Mouse (Mus musculus): ENCODE measurements around the gene Uckl1. TPM values are rescaled to one million over a fixed set of nuclear protein-coding genes. Genes with fewer than 3 reads are reported as not detected.

The Uckl1 gene
- total RNA-seq, 2 experiments from 2014 or later, result 40.2 to 49.9 TPM

DNA sequence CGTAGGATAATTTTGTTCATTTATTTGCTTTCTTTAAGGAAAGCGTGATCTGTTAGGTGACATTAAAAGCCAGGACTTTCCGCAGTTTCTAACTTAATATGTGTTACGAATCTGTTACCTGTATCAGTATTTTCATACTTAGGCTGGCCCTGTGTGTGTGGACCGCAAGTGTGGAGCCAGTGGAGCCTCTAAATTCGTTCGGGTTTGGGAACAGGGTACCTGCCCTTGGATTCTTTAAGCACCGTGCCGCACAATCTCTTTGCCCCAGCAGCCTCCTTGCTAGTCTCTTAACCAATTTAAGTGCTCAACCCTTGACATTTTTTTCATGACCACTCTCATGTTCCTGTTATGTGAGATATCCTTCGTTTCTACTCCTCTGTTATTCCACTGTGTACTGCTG is 63.2 kb downstream of the Uckl1 start:
- DNase-seq (ENCODE audit: low spot score in 2 of 2), result no peak

DNA sequence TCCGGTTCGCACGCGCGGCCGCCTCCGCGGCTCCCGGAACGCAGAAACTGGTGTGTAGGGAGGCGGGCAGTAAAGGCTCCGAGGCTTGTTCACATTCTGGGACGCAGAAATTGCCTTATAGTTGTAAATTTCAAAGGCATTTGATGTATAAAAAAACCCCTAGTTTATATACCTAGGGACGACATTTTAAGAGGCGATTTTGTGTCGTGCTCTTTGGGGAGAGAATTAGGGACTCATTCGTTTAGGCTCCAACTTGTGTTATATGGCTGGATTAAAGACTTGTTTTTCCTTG is 63.8 kb downstream of the Uckl1 start:
- DNase-seq (ENCODE audit: low spot score in 2 of 2), result no peak

DNA sequence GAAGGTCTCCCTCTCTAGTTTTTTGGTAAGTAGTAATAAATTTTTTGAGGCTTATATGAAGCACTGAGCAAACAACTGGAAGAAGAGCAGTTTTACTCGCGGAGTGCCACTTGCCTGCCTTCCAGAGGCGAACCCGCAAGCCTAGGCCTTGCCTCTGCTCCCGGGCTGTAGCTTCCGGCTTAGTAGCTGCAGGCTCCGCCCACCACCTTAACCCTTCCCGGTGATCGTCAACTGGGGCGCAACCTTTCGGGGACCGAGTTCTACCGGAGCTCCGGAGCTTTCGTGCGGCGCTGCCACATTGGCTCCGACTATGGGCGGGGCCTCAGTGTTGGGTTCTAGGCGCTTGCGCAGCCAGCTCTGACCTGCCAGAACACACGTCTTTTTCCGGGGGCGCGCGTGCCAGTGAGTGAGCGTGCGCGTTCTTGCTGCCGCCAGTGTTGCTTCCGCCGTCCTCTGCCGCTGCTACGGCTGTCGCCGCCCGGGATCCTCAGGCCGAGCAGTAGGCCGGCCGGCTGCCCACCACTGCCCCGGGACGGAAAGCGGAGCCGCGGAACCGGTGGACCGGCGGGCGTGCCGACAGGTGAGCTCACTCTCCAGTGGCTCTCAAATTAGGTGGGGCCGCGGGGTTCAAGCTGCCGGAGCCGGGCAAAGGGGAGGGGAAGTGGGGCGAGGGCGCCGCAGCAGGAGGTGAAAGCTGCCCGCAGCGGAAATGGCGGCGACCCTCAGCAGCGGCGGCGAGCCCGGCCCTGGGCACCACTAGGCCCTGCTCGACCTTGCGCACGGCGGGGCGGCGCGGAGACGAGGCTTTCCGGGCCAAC is 64.4 kb downstream of the Uckl1 start, which contains the start of gene Dnajc5:
Gene Dnajc5, plus strand, starts transcription at position 368 of the 818 bp plus-strand sequence.
- DNase-seq (ENCODE audit: low spot score in 2 of 2), result peak; percentile 89 to 97

DNA sequence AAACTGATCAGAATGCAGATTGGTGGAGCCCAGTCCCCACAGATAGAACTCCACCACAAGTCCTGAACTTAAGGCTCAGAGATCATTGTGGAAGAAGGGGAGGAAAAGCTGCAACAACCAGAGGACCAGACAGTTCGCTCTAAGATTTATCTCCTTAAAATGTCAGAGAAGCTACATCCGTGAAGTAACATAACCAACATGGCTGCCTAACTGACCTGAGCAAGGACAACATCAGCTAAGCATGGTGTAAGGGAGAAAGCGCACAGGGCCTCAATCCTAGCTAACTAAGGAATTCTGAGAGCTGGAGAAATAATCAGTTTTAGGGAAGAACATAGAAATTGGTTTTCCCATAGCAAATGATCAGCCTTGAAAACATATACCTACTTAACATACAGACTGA is 65.5 kb downstream of the Uckl1 start:
- no peak for DNase-seq (ENCODE audit: low spot score in 2 of 2)

Small RNA genes lying within 50 kb of the gene (microRNA-seq; reads per million reads assigned to microRNA genes)
- gene Mir7006, result not detected

Other genes with a start within 250 kb of the Uckl1 start
- gene Zgpat, start 220.0 kb downstream of the Uckl1 start, total RNA-seq (2021), result 10 to 100 TPM; 23.3 to 26.2 TPM
- gene Arfrp1, start 219.5 kb downstream of the Uckl1 start, total RNA-seq (2021), result 10 to 100 TPM; 31.6 to 32.4 TPM
- 10 to 100 TPM; 10.9 to 17.8 TPM for gene Lime1, start 204.8 kb downstream of the Uckl1 start, total RNA-seq (2021)
- 10 to 100 TPM; 10.1 to 12.0 TPM for gene Zbtb46, start 125.5 kb downstream of the Uckl1 start, total RNA-seq (2021)
- gene Abhd16b, start 91.7 kb downstream of the Uckl1 start, total RNA-seq (2021), result not detected
- gene Tpd52l2, start 87.8 kb downstream of the Uckl1 start, total RNA-seq (2021), result 10 to 100 TPM; 86.8 to 93.0 TPM
- gene Dnajc5, start 64.4 kb downstream of the Uckl1 start, total RNA-seq (2021), result 10 to 100 TPM; 84.7 to 88.0 TPM
- gene Prpf6, start 7.0 kb upstream of the Uckl1 start, total RNA-seq (2021), result 10 to 100 TPM; 41.9 to 43.9 TPM
- 10 to 100 TPM; 49.8 to 51.4 TPM for gene Zfp512b, start 7.9 kb upstream of the Uckl1 start, total RNA-seq (2021)
- 1 to 10 TPM; 1.7 to 1.9 TPM for gene Samd10, start 14.3 kb upstream of the Uckl1 start, total RNA-seq (2021)
- under 1 TPM in 1 of 2 experiments, not detected in 1; 0.36 TPM for gene Gm29797, start 72.1 kb upstream of the Uckl1 start, total RNA-seq (2021)
- gene Sox18, start 86.7 kb upstream of the Uckl1 start, total RNA-seq (2021), result 10 to 100 TPM; 33.9 to 34.4 TPM
- gene Tcea2, start 95.4 kb upstream of the Uckl1 start, total RNA-seq (2021), result 1 to 10 TPM; 7.5 to 9.7 TPM
- gene Rgs19, start 109.1 kb upstream of the Uckl1 start, total RNA-seq (2021), result 10 to 100 TPM; 16.4 to 20.1 TPM
- gene Lkaaear1, start 113.5 kb upstream of the Uckl1 start, total RNA-seq (2021), result not detected
- gene Oprl1, start 130.1 kb upstream of the Uckl1 start, total RNA-seq (2021), result not detected
- under 1 TPM in 1 of 2 experiments, not detected in 1; 0.29 TPM for gene Myt1, start 178.4 kb upstream of the Uckl1 start, total RNA-seq (2021)